Mouse (Mus musculus) lung, embryonic 16.5 days (tissue): ENCODE data around the gene Sorbs1. TPM values are rescaled to one million over a fixed set of nuclear protein-coding genes. Genes with fewer than 3 reads are reported as not detected.

Experiments used
- ATAC-seq: fragments of 200-750 bp; cut with Nextera tagmentation; 2 replicates; pipeline ENCODE4 v1.8.0; 2017; ENCODE audit warnings: low read depth, mild to moderate bottlenecking, moderate library complexity
- H3K27ac ChIP-seq: fragments of 300-500 bp; sonication (generic); 2 replicates; pipeline ENCODE4 v1.5.1; 2014; ENCODE audit warnings: mild to moderate bottlenecking, control low read depth, low read length
- H3K27me3 ChIP-seq: fragments of 300-500 bp; sonication (generic); 2 replicates; pipeline ENCODE4 v1.6.1; 2014; ENCODE audit warnings: low read depth, low read length, mixed read lengths; ENCODE audit not compliant: control insufficient read depth, insufficient read depth
- H3K36me3 ChIP-seq: fragments of 300-500 bp; sonication (generic); 2 replicates; pipeline ENCODE4 v1.6.1; 2014; ENCODE audit warnings: low read length; ENCODE audit not compliant: control insufficient read depth, insufficient read depth
- H3K4me1 ChIP-seq: fragments of 300-500 bp; sonication (generic); replicated peaks from 2 replicates; pipeline ENCODE4 v1.6.1; 2014; ENCODE audit warnings: low read length, mixed read lengths; ENCODE audit not compliant: control insufficient read depth, insufficient read depth
- H3K4me2 ChIP-seq: fragments of 300-500 bp; sonication (generic); 2 replicates; pipeline ENCODE4 v1.6.1; 2014; ENCODE audit warnings: low read depth, low read length, control low read depth
- H3K4me3 ChIP-seq: fragments of 300-500 bp; sonication (generic); 2 replicates; pipeline ENCODE4 v1.5.1; 2014; ENCODE audit warnings: mild to moderate bottlenecking, low read length, control low read depth
- H3K9ac ChIP-seq: fragments of 300-500 bp; sonication (generic); 2 replicates; pipeline ENCODE4 v1.6.1; 2014; ENCODE audit warnings: low read length, control low read depth
- H3K9me3 ChIP-seq: fragments of 300-500 bp; sonication (generic); 2 replicates; pipeline ENCODE4 v1.6.1; 2016; ENCODE audit warnings: low read length; ENCODE audit not compliant: control insufficient read depth
- WGBS: fragments of 180-500 bp; shearing (Covaris S2); extraction: QIAGEN DNeasy Blood & Tissue Kit; methylation state at CpG from one replicate; pipeline ENCODE4 v1.1.7; 2014; 5-methylcytosine and 5-hydroxymethylcytosine counted together
- polyA plus RNA-seq: library from polyadenylated mRNA; unstranded; fragments of >200 nt; fragmentation: Nextera tagmentation; extraction: Ambion mirVana; gene quantifications from 2 replicates; pipeline ENCODE4 v1.2.1, GENCODE M21; 2015

Sorbs1 gene
- polyA plus RNA-seq, 1 experiment from 2014 or later: 51.5 TPM

GRCm38 (mm10) chr19:40478161-40478575, 35.4 kb downstream of the Sorbs1 start:
- Histone ChIP-seq H3K36me3 (no peaks in the 10 kb centered on the region), H3K4me2 (no peak overlapping the region), H3K4me1 (peaks cover 17% of the 10 kb centered on the region), H3K27me3 (no peaks in the 10 kb centered on the region), H3K9me3 (no peaks in the 10 kb centered on the region), H3K27ac (peak overlapping the region; percentile 78), H3K4me3 (no peak overlapping the region), H3K9ac (no peak overlapping the region)
- 47% methylated on average over 10 of the region's 10 CpGs for WGBS
- ATAC-seq: peak; percentile 87

GRCm38 (mm10) chr19:40477445-40477941, 36.1 kb downstream of the Sorbs1 start:
- Histone ChIP-seq H3K4me1 (peaks cover 17% of the 10 kb centered on the region), H3K4me3 (no peak overlapping the region), H3K9me3 (no peaks in the 10 kb centered on the region), H3K27me3 (no peaks in the 10 kb centered on the region), H3K9ac (no peak overlapping the region), H3K36me3 (no peaks in the 10 kb centered on the region), H3K27ac (peak overlapping the region; percentile 78), H3K4me2 (no peak overlapping the region)
- peak; percentile 58 for ATAC-seq
- 30% methylated on average over 5 of the region's 5 CpGs for WGBS

- Histone ChIP-seq H3K9me3 (no peaks in the 10 kb centered on the region), H3K27ac (no peak overlapping the region), H3K9ac (no peak overlapping the region), H3K4me3 (no peak overlapping the region), H3K36me3 (no peaks in the 10 kb centered on the region), H3K27me3 (no peaks in the 10 kb centered on the region), H3K4me1 (peaks cover 17% of the 10 kb centered on the region), H3K4me2 (no peak overlapping the region)
- ATAC-seq: no peak
- 79% methylated on average over 4 of the region's 4 CpGs for WGBS
Observed at GRCm38 (mm10) chr19:40476491-40476890, 37.1 kb downstream of the Sorbs1 start.

GRCm38 (mm10) chr19:40471526-40472245, 41.9 kb downstream of the Sorbs1 start:
- Histone ChIP-seq H3K4me2 (no peak overlapping the region), H3K9ac (no peak overlapping the region), H3K36me3 (no peaks in the 10 kb centered on the region), H3K9me3 (no peaks in the 10 kb centered on the region), H3K4me1 (no peaks in the 10 kb centered on the region; the same call in 1 of the 2 replicates), H3K27me3 (no peaks in the 10 kb centered on the region), H3K4me3 (no peak overlapping the region), H3K27ac (no peak overlapping the region)
- 62% methylated on average over 10 of the region's 10 CpGs for WGBS
- ATAC-seq: no peak

DNA sequence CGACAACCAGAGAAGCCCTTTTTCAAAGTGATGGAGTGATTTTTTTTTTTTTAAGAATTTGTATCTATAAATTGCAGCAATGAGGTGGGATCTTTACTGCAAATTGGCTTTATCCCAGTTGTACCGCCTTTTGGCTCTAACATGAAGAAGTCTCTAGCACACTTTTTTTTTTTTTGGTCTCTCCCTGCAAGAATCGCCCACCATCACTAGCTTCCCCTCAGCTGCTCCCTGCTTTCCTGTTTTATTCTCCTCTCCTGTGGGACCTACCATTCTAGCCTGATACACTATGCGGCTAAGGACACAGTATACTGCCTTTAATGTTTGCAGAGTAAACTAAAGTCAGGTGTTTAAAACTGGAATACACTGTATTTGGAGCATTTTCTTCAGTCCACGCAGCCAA, 43.8 kb downstream of the Sorbs1 start:
- Histone ChIP-seq H3K4me2 (no peak overlapping the region), H3K36me3 (no peaks in the 10 kb centered on the region), H3K4me3 (no peak overlapping the region), H3K9me3 (no peaks in the 10 kb centered on the region), H3K4me1 (no peaks in the 10 kb centered on the region; the same call in 1 of the 2 replicates), H3K9ac (no peak overlapping the region), H3K27ac (no peak overlapping the region), H3K27me3 (no peaks in the 10 kb centered on the region)
- 63% methylated on average over 5 of the region's 5 CpGs for WGBS
- ATAC-seq: no peak

- WGBS: 89% methylated on average over 3 of the region's 3 CpGs
- no peak for ATAC-seq
- H3K36me3 ChIP-seq: no peaks in the 10 kb centered on the region
- no peaks in the 10 kb centered on the region for H3K9me3 ChIP-seq
- no peaks in the 10 kb centered on the region for H3K27me3 ChIP-seq
- H3K4me2 ChIP-seq: no peak overlapping the region
- H3K9ac ChIP-seq: no peak overlapping the region
- no peaks in the 10 kb centered on the region; the same call in 1 of the 2 replicates for H3K4me1 ChIP-seq
- no peak overlapping the region for H3K27ac ChIP-seq
- no peak overlapping the region for H3K4me3 ChIP-seq
Observed at GRCm38 (mm10) chr19:40468308-40468707, 45.3 kb downstream of the Sorbs1 start.

- H3K27me3 ChIP-seq: no peaks in the 10 kb centered on the region
- H3K9me3 ChIP-seq: no peaks in the 10 kb centered on the region
- no peaks in the 10 kb centered on the region for H3K36me3 ChIP-seq
- peaks cover 3% of the 10 kb centered on the region; the same call in 1 of the 2 replicates for H3K4me1 ChIP-seq
- H3K27ac ChIP-seq: no peak overlapping the region
- H3K9ac ChIP-seq: no peak overlapping the region
- no peak overlapping the region for H3K4me2 ChIP-seq
- ATAC-seq: no peak
- 73% methylated on average over 9 of the region's 9 CpGs for WGBS
- H3K4me3 ChIP-seq: no peak overlapping the region
Observed at GRCm38 (mm10) chr19:40467810-40468209, 45.8 kb downstream of the Sorbs1 start.

DNA sequence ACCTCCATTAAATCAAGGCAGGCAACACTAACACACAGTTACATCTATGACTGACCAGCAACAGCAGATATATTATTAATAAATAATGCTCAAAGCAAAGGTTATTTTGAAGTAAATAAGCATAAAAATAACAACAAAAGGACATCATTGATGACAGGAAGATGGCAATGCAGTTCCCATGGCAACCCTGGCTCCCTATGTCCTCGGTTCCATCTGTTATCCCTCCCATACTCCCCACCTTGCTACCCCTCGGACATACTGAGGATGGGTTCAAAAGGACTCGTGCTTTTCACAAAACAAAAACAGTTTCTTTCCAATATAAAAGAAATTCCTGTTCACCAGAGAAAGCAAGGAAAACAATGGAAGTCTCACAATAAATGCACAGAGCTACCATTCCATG, 48.2 kb downstream of the Sorbs1 start:
- Histone ChIP-seq H3K4me3 (no peak overlapping the region), H3K4me2 (no peak overlapping the region), H3K27me3 (no peaks in the 10 kb centered on the region), H3K9me3 (no peaks in the 10 kb centered on the region), H3K36me3 (no peaks in the 10 kb centered on the region), H3K4me1 (peaks cover 11% of the 10 kb centered on the region; the same call in 1 of the 2 replicates), H3K9ac (no peak overlapping the region), H3K27ac (no peak overlapping the region)
- WGBS: 77% methylated on average over 3 of the region's 3 CpGs
- no peak for ATAC-seq

DNA sequence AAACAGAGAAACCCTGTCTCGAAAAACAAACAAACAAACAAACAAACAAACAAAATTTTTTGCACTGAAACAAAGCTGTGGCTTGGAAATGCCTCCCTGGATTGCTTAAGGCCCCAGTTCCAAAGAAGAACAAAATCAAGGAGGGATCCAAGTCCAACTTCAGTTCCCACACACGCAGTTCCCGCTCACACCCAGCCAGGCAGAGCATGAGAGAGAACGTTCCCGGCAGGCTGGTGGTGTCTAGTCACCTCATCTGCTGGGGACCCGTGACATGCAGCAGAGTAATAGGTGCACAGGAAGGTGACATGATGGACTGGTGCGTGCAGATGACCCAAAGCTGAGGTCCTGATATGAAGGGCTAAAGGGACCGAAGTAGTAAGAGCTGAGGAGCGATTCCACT, 49.2 kb downstream of the Sorbs1 start:
- no peaks in the 10 kb centered on the region for H3K36me3 ChIP-seq
- no peak overlapping the region for H3K4me3 ChIP-seq
- WGBS: 84% methylated on average over 9 of the region's 9 CpGs
- ATAC-seq: no peak
- H3K27me3 ChIP-seq: no peaks in the 10 kb centered on the region
- no peaks in the 10 kb centered on the region for H3K9me3 ChIP-seq
- H3K4me2 ChIP-seq: no peak overlapping the region
- H3K9ac ChIP-seq: no peak overlapping the region
- no peak overlapping the region for H3K27ac ChIP-seq
- peaks cover 14% of the 10 kb centered on the region for H3K4me1 ChIP-seq
